Mouse (Mus musculus): Measurements from ENCODE around the gene Pnpla7.
A peak's percentile ranks its signal among the peaks of the same experiment; 100 is the strongest.

GRCm38 (mm10) chr2:24974906-24975703 lies 728 bp upstream of the Pnpla7 start, which contains the start of gene Mrpl41:
- TF ChIP-seq CTCF (IDR thresholded peaks at IDR 0.05; ENCODE audit: extremely low read depth, insufficient read depth, low read length) = no peak
- peak; percentile 91 for TF ChIP-seq POLR2A (IDR thresholded peaks at IDR 0.05; ENCODE audit: extremely low read depth, insufficient read depth, low read length)
